Mouse (Mus musculus) ovary, postnatal 14 days (tissue): ENCODE results near the gene Gabbr1.
"Not testable (repeated sequence)": the region's sequence is repeated elsewhere in the genome, so short reads cannot be mapped to it uniquely, and the experiment has no call there.

Experiments used
- DNase-seq: peaks from one replicate; pipeline ENCODE4 v3.0.0; 2022; ENCODE audit warnings: low spot score

The Gabbr1 gene

DNA sequence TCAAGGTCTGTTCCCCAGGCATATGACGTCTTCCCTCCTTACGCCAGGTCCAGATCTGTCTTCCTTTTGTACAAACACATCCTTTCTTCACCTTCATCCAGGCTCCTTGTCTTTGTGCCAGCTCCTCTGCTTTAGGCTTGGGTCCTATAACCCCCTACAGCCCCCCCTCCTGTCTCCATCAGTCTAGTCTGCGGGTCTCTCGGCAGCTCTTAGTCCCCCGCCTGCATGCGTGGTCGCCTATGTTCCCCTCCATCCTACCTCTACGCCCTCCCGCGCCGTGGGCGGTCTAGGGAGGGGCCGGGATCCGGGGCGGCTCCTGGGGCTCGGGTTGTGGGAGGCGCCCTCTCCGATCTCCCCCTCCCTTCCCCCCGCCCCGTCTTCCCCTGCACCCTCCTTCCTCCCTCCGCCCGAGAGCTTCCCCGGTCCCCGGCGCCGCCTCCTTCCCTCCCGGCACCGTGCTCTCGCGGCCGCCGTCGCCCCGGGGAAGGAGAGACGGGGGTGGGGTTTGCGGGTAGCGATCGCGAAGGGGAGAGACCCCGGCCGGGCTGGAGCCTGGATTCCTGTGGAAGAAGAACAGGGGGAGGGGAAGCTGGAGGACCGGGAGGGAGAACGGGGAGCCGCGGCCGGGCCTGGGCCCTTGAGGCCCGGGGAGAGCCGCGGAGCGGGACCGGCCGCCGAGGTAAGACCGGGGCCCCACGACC, at the start of gene Gabbr1:
Gene Gabbr1, plus strand, starts transcription at position 356 of the 701 bp plus-strand sequence.
- DNase-seq, result peak; percentile 61

DNA sequence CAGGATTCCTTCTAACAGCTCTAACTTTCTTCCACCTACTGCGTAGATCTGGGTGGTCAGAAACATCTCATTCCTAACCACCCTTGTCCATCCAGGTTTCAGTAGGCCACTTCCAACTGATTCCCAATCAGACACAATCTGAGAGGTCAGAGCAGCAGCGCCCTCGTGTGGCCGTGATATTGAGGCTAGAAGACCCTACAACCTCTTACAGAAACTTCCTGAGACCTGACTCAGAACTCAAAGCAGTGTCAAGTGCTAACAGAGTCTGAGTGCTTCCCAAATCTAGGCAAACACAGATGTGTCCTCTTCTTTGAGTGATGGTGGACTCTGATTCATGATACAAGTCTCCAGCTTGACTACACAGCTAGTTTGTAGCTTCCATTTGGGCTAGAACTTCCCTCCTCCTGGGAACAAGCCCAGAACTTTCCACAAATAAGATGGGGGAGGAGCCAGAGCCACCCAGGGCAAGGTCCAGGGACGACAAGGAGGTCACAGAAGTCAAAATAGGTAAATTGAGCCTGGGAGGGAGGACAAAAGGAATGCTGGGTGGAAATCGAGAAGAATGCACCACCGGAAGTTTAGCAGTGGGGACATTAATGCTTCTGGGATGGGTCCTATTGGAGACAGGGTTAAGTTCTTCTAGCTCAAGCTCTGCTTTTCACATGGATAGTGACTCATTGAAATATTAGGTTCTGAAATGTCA, 48.6 kb upstream of the Gabbr1 start:
- DNase-seq, result peak; percentile 75

GRCm38 (mm10) chr17:36998477-36998876, 47.3 kb upstream of the Gabbr1 start:
- DNase-seq, result no peak

DNA sequence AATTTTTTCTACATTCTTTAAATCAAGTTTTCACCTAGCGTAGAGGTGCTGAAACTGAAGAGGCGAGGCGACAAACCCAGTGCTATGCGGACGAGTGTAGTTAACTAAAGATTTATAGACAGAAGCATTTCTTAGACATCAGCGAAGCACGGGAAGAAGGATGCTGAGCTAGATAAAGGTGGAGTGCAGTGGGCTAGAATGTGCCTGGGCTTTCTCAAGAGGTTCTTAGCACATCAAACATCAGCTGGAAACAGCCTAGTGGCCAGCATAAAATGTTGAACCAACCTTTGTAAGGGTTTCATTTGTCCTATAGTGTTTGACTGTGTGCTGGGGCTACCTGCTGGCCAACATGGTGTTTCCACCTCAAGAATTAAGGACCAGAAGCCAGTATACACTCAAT, 44.9 kb upstream of the Gabbr1 start, which contains the start of gene Zfp57:
Gene Zfp57, plus strand, starts transcription at position 301 of the 400 bp plus-strand sequence.
- no peak for DNase-seq

- peak; percentile 22 for DNase-seq
Observed at GRCm38 (mm10) chr17:37002364-37003330, 43.1 kb upstream of the Gabbr1 start.

GRCm38 (mm10) chr17:37003366-37003765, 42.4 kb upstream of the Gabbr1 start:
- DNase-seq, result no peak

DNA sequence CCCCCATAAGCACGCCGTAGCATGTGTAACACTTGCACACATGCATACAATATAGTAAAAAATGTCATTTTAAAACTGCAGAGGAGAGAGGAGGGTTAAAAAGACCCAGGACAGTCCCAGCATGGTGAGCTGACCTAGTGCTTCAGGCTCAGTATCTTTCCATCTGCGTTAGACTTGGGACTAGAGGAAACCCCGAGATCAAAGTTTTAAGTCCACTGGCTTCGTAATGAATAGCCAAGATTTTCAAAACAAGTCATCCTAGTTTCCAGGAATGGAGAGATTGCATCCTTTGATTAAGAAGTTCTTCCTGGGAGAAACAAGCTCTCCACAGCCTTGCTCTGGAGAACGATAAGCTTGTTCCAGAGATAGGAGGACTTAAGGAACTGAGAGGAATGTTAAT, 37.6 kb upstream of the Gabbr1 start:
- DNase-seq, result no peak

GRCm38 (mm10) chr17:37009460-37010042, 36.2 kb upstream of the Gabbr1 start:
- DNase-seq, result no peak

DNA sequence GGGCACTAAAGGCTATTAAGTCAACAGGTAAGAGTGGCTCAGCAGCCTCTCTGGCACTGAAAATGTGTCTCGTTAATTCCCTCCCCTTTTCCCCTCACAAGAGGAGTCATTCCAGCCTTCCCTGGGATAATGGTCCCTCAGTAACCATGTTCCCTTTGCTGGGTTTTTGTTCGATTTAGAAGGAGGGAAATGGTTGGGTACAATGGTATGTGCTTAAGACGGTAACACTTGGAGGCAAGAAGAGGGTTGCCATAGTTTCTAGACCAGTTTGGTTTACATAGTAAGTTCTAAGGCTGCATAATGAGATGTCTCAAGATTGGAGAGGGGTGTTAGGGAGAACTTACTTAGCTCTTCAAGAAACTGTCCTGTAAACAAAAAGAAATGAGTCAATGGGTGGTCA, 34.0 kb upstream of the Gabbr1 start:
- DNase-seq, result no peak

DNA sequence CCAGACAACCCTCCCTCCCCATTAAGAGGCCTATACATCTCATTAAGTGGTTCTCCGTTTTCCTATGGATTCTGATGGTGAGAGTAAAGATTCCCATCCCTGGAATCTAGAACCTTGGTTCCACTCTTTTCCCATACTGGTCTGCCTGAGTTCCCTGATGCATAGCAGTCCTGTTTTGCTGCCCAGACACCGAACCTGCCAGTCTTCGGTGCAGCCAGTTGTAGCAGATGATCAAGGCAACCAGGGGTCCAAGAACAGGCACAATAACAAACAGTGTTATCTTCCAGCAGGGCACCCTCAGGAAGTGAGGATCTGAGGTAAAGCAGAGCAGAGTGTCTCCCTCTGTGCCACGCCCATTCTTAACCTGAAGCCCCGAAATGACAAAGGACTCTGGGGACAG, 33.6 kb upstream of the Gabbr1 start:
- DNase-seq, result no peak

DNA sequence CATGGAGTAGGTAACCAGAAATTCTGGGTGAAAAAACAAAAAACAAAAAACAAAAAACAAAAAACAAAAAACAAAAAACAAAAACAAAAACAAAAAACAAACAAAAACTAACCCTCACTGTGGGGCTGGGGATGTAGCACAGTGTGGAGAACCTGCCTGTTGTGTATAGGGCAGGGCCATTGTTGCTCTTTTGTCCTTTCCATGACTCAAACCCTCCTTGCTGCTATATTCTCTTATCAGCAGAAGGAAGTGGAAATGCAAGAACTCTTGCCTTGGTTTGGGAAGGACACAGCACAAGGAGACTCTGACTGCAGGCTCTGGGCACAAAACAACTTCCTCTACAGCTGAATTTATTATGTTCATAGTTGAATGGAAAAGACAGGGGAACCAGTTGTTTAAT, 29.4 kb upstream of the Gabbr1 start:
- DNase-seq, result no peak

- no peak for DNase-seq
Observed at GRCm38 (mm10) chr17:37018328-37018727, 27.4 kb upstream of the Gabbr1 start.

DNA sequence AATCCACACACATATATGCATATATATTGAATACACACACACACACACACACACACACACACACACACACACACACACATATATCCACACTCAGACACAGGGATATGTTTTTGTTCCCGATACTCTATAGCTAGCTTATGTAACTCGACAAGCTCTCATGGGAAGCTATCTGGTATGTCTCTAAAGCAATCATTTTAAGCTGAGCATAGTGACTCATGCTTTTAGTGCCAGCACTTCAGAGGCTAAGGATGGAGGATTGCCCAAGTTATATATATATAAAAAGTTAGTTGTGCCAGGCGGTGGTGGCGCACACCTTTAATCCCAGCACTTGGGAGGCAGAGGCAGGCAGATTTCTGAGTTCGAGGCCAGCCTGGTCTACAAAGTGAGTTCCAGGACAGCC, 26.5 kb upstream of the Gabbr1 start:
- DNase-seq, result not testable (repeated sequence)

DNA sequence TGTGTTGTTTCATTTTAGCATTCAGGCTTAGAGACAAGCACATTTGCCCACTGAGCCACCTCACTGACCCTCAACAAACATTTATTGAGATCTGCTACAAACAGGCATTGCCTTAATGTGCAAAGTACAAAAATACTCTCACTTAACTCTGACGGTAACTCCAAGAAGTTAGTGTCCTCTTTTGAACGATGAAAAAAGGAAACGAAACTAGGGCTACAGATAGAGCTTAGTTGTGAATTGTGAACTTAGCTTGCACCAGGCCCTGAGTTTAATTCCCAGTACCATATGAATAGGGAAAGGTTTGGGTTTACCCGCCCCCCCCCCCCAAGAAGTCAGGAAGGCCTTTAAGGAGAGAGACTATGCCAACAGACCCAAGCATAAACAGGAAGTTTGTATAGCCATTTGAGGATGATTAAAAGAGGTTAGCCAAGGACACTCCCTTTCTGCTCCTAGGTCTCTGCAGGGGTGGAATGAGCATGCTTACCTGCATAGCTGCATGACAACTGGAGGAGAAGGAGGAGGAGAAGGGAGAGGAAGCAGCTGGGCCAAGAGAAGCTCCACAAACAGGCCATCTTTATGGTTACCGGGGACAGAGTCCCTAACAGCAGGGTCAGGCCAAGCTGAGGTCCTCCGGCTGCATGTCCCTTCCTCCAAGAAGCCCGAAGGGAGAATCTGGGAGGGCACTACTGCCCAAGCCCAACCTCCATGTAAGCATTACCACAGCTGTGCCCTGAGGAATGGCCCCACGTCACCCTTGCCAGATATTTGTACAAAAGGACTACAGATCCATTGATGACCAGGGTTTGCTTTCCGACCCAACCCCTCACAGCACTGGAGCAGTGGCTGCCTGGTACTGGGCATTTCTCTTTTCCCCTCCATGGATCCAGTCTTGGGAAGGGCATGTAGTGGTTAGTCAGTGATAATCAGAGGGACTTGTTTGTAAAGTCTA, 22.9 kb upstream of the Gabbr1 start, which contains the start of gene Mog:
Gene Mog, minus strand, starts transcription at position 771 of the 949 bp plus-strand sequence.
- DNase-seq, result no peak

DNA sequence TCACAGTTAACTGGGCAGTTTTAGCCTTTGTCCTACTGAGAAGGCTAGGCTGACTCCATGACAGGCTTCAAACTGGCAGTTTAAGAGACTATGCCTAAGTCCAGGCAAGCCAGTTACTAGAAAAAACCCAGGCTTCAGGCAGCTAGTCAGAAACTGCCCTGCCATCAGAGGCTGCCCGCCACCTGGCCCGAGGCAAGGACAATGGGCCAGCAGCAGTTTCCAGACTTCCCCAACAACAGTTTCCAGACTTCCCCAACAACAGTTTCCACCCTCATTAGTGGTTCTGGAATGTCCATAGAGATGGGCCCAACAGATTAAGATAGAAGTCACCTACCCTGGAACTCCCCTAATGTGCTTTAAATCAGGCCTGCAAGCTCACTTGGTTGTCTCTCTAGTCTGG, 19.3 kb upstream of the Gabbr1 start:
- no peak for DNase-seq

DNA sequence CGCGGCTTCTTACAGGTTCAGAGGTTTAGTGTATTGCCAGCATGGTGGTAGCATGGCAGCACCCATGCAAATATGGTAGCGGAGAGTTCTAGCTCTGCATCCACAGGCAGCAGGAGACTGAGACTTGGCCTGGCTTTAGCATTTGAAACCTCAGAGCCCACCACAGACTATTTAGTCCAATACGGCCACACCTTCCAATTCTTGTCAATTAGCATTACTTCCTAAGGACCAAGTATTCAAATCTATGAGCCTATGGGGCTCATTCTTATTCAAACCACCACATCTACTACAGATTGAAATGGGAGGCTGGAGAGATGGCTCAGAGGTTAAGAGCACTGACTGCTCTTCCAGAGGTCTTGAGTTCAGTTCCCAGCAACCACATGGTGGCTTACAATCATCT, 18.3 kb upstream of the Gabbr1 start:
- no peak for DNase-seq

DNA sequence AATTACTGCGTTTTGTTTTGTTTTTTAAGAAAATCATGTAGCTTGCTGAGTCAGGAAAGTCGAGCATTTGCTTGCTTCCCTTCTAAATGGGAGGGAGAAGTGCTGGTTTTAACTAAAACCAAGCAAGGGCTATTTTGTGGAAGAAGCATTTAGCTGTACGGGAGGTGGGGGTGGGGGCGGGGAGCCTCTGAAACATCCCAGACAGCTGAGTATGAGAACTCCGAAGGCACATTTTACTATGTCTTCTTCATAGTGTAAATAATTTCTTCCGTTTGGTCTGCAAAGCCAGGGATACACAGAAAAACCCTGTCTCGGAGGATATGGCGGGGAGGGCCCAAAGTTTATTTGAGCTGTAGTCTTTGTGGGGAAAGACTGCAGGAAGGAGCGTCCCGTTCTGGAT, 17.6 kb upstream of the Gabbr1 start:
- DNase-seq, result no peak

DNA sequence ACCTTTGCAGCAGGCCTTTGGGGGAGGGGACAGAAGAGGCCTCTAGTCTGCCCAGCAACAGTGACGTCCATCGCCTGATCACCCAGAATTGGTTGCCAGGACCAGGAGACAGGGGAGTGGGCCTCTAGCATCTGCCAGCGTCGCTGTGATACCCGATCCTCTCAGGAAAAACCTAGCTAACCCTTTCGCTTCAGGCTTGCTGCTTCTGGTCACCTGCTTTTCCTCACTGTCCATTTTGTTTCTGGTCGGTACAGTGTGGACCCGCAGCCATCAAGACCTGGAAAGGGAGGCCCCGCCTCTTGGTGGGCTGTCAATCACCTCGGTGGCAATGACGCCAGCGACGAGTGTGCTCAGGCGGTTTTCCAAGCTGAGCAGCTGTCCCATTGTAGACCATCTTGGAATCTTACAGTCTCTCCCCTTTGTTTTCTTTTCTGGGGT, 17.1 kb upstream of the Gabbr1 start:
- DNase-seq, result peak; percentile 87

DNA sequence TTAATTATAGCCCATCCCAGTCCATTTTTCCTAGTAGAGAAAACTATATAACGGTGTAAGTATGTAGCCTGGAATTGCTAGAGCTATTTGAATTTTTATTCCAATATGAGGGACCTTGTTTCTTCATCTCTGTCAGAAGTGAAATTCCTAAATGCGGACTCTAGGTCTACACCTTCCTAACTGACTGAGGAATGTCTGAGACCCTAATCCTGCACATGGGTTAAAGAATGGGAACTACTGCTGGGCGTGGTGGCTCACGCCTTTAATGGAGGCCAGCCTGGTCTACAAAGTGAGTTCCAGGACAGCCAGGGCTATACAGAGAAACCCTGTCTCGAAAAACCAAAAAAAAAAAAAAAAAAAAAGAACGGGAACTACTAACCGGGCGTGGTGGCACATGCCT, 16.6 kb upstream of the Gabbr1 start:
- no peak for DNase-seq

DNA sequence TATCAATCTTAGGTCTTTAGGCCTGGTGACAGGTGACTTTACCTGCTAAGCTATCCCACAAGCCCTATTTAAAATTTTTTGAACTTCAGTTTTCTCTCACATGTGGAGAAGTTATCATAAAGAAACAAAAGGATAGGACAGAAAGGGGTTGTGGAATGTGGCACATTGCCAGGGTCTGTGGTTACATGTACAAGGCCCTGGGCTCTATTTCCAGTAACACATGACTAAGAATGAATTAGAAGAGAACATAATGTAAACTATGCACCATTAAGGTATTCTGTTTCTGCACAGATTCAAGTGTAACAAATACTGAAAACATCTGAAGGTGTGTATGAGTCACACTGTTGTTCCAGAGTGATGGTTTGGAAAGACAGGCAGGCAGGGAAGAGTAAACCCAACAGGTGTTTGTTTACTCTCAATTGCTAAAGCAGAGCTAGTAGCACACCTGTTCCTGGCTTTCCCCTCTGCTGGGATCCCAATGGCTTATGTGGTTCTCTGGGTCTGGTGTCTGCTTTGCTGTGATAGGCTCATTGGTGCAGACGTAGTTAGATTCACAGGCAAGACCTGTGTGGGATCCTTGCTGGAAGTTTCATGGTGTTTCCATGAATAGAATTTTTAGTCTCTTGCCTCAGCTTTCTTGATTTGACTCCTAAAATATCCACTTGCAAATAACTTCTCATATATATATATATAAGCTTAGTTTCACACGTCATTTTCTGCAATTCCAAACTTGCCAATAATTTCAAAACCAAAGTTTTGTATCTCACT, 6.5 kb upstream of the Gabbr1 start:
- no peak for DNase-seq
